ENCODE assay signal across 10 mouse cellular contexts in the genomic region with DNA sequence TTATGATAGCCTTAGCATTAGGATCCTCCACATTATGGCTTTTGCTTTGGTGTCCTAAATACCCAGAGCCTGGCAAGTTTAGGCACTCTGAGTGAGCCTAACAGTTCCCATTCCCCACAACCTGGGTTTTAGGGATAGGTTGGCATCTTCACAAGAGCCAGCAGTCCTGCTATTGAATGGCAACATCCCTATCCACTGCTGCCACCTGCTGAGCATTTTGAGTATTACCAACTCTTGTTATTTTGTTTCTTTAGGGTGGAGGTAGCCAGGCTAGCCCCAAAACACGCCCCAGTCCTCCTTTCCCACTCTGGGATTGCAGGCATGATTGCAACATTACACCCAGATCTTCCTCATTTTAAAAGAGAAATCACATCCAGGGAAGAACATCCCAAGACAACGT. TPM values are rescaled to one million over a fixed set of nuclear protein-coding genes. Genes with fewer than 3 reads are reported as not detected.
DNase-seq lines count a peak whose midpoint lies in the region; ATAC-seq and TF ChIP-seq lines count a peak whose summit lies in the region.
"Not testable (repeated sequence)": the region's sequence is repeated elsewhere in the genome, so short reads cannot be mapped to it uniquely, and the experiment has no call there.
"Had no signal": no experiment of that assay in that cellular context is flagged by ENCODE, and none has a peak within 500 bp of the region (broad histone marks: within the 10 kb centered on the region; RNA-seq: fewer than 3 reads in every experiment).

No protein-coding gene starts in this region.

- not testable (repeated sequence) for H3K9me3 ChIP-seq in forebrain, embryonic 11.5 days (ENCODE audit: control insufficient read depth, low read length); midbrain, embryonic 10.5 days (replicated peaks)

- intact Hi-C loops in heart, postnatal 14 days (cut with DNase I); left cerebral cortex, postnatal 4 days (cut with DNase I): not testable (repeated sequence)

- ATAC-seq in forebrain, embryonic 11.5 days (replicated peaks; ENCODE audit: low FRiP score), result not testable (repeated sequence)

- TF ChIP-seq CTCF in bone marrow, adult 2 months (IDR thresholded peaks at IDR 0.05; ENCODE audit: control insufficient read depth, insufficient read depth, low read length), result 0 out of 2 replicates have a peak, but pooled peaks have one; percentile 13

- not testable (repeated sequence) for H3K4me3 ChIP-seq in bone marrow, adult 2 months (replicated peaks; ENCODE audit: control insufficient read depth, low read depth, low read length); forebrain, embryonic 11.5 days (ENCODE audit: low read depth, low read length); midbrain, embryonic 10.5 days

- 22% methylated on average over 2 of the region's 2 CpGs for WGBS in bone marrow, adult 2 months
- 45% methylated on average over 2 of the region's 2 CpGs for WGBS in forebrain, embryonic 11.5 days
- 42% methylated on average over 2 of the region's 2 CpGs for WGBS in midbrain, embryonic 10.5 days

- DNase-seq in 416B (ENCODE audit: low read depth), result peak; percentile 5
- peak; percentile 50 for DNase-seq in forebrain, embryonic 11.5 days (ENCODE audit: low spot score)
- peak; percentile 1 to 5 for DNase-seq in heart, postnatal 14 days
- DNase-seq in kidney, postnatal 14 days, result peak; percentile 7
- peak; percentile 1 for DNase-seq in left cerebral cortex, postnatal 4 days
- DNase-seq in midbrain, embryonic 10.5 days (ENCODE audit: low spot score), result peak; percentile 23
- peak; percentile 5 for DNase-seq in right cerebral cortex, postnatal 25 days

- TF ChIP-seq POLR2A in bone marrow, adult 2 months (IDR thresholded peaks at IDR 0.05; ENCODE audit: borderline replicate concordance, control insufficient read depth, low read depth, low read length), result not testable (repeated sequence)

- H3K4me2 ChIP-seq in forebrain, embryonic 11.5 days (ENCODE audit: low read depth, low read length, severe bottlenecking), result not testable (repeated sequence)

- H3K36me3 ChIP-seq in forebrain, embryonic 11.5 days (ENCODE audit: control insufficient read depth, insufficient read depth, low read length); midbrain, embryonic 10.5 days: not testable (repeated sequence)

- H3K9ac ChIP-seq in forebrain, embryonic 11.5 days (ENCODE audit: low read length), result not testable (repeated sequence)

- not testable (repeated sequence) for H3K27ac ChIP-seq in bone marrow, adult 2 months (ENCODE audit: control insufficient read depth, insufficient read depth, low read depth, low read length, poor library complexity); forebrain, embryonic 11.5 days (ENCODE audit: low read depth, low read length); midbrain, embryonic 10.5 days (replicated peaks)

- not testable (repeated sequence) for H3K27me3 ChIP-seq in forebrain, embryonic 11.5 days (ENCODE audit: control insufficient read depth, insufficient read depth, low read length); midbrain, embryonic 10.5 days (ENCODE audit: low read depth, poor library complexity, severe bottlenecking)

- not testable (repeated sequence) for H3K4me1 ChIP-seq in bone marrow, adult 2 months (ENCODE audit: control insufficient read depth, insufficient read depth, low read length); forebrain, embryonic 11.5 days (replicated peaks; ENCODE audit: control insufficient read depth, insufficient read depth, low read length); midbrain, embryonic 10.5 days

RNA-seq across cellular contexts. Expression of a gene that starts 14.8 kb away (rescaled TPM):
- 3.0 and 22.3 TPM in 2 replicates for polyA plus RNA-seq in bone marrow, adult 2 months (2011; ENCODE audit: insufficient read depth, insufficient read length, low replicate concordance, missing spikeins)
- polyA plus RNA-seq in forebrain, embryonic 11.5 days (2014; fragmentation: Nextera tagmentation; extraction: Ambion mirVana), result not detected in 2 replicates
- total RNA-seq in heart, postnatal 14 days (2021), result not detected
- total RNA-seq in left cerebral cortex, postnatal 4 days (2021), result not detected
- polyA plus RNA-seq in midbrain, embryonic 10.5 days (2016; fragmentation: Nextera tagmentation; extraction: Ambion mirVana), result not detected in 2 replicates
- polyA plus RNA-seq: embryonic facial prominence, embryonic 12.5 days; macrophage had no signal
